Comparison of ENCODE assay signal across 15 mouse cellular contexts in genomic region chr8:57309844-57310485, GRCm38 (mm10). TPM values are rescaled to one million over a fixed set of nuclear protein-coding genes. Genes with fewer than 3 reads are reported as not detected.
"Had no signal": no experiment of that assay in that cellular context is flagged by ENCODE, and none has a peak within 500 bp of the region (broad histone marks: within the 10 kb centered on the region; RNA-seq: fewer than 3 reads in every experiment).

No protein-coding gene starts in this region.

- H3K27ac ChIP-seq: liver, embryonic 15.5 days; stomach, postnatal 0 days had no signal

- H3K9me3 ChIP-seq: liver, embryonic 15.5 days had no signal

- ATAC-seq: lung, postnatal 0 days had no signal

- H3K4me2 ChIP-seq: liver, embryonic 11.5 days; liver, embryonic 15.5 days had no signal

- DNase-seq: kidney, postnatal 25 days; layer of hippocampus, adult 9-11 months; layer of hippocampus, postnatal 36 days; lung, adult 2 months; lung, postnatal 36 days; thymus, postnatal 4 days had no signal

- H3K9ac ChIP-seq: liver, embryonic 15.5 days had no signal

- H3K4me1 ChIP-seq: liver, embryonic 15.5 days had no signal

- H3K4me3 ChIP-seq: liver, embryonic 15.5 days had no signal

- H3K36me3 ChIP-seq: liver, embryonic 15.5 days had no signal

RNA-seq across cellular contexts. Expression of gene Hand2, which starts 10.8 kb away (rescaled TPM):
- total RNA-seq: layer of hippocampus, postnatal 36 days; left cerebral cortex, adult 8-10 months; left cerebral cortex, postnatal 36 days; megakaryocyte progenitor cell, adult 5-6 weeks; midbrain, postnatal 0 days had no signal
- polyA plus RNA-seq: midbrain, postnatal 0 days; neural tube, embryonic 14.5 days had no signal
